Mouse (Mus musculus) neutrophil, adult 5-6 weeks (primary cell): ENCODE measurements around the gene Gm13271. TPM values are rescaled to one million over a fixed set of nuclear protein-coding genes. Genes with fewer than 3 reads are reported as not detected.

Experiments used
- total RNA-seq: library from RNA; stranded (forward); fragments of 200-1000 nt; gene quantifications from 2 replicates; pipeline ENCODE4 v1.2.3, GENCODE M21; 2017

The Gm13271 gene
- total RNA-seq, 1 experiment from 2014 or later, result not detected

Other genes with a start within 250 kb of the Gm13271 start
- gene Ifnb1, start 232.1 kb upstream of the Gm13271 start, total RNA-seq, result not detected in 2 replicates
- not detected in 2 replicates for gene Ifna15, start 196.6 kb upstream of the Gm13271 start, total RNA-seq
- gene Ifna14, start 183.1 kb upstream of the Gm13271 start, total RNA-seq, result not detected in 2 replicates
- not detected in 2 replicates for gene Ifna9, start 162.5 kb upstream of the Gm13271 start, total RNA-seq
- not detected in 2 replicates for gene Ifna12, start 151.5 kb upstream of the Gm13271 start, total RNA-seq
- gene C87499, start 120.5 kb upstream of the Gm13271 start, total RNA-seq, result not detected in 2 replicates
- not detected in 2 replicates for gene Ifna13, start 110.4 kb upstream of the Gm13271 start, total RNA-seq
- not detected in 2 replicates for gene Ifna16, start 77.9 kb upstream of the Gm13271 start, total RNA-seq
- not detected in 2 replicates for gene Ifna2, start 71.0 kb upstream of the Gm13271 start, total RNA-seq
- not detected in 2 replicates for gene Ifnab, start 63.5 kb upstream of the Gm13271 start, total RNA-seq
- gene Gm26566, start 33.1 kb upstream of the Gm13271 start, total RNA-seq, result 0.93 TPM in 1 of 2 replicates, not detected in the other
- 45.5 and 48.4 TPM in 2 replicates for gene Klhl9, start 32.4 kb upstream of the Gm13271 start, total RNA-seq
- 0.35 TPM in 1 of 2 replicates, not detected in the other for gene Gm13283, start 5.3 kb downstream of the Gm13271 start, total RNA-seq
- gene Gm13290, start 19.0 kb downstream of the Gm13271 start, total RNA-seq, result not detected in 2 replicates
- not detected in 2 replicates for gene Gm13289, start 22.1 kb downstream of the Gm13271 start, total RNA-seq
- gene Gm13272, start 25.0 kb downstream of the Gm13271 start, total RNA-seq, result not detected in 2 replicates
- not detected in 2 replicates for gene Ifnz, start 27.3 kb downstream of the Gm13271 start, total RNA-seq
- not detected in 2 replicates for gene Gm13276, start 30.8 kb downstream of the Gm13271 start, total RNA-seq
- not detected in 2 replicates for gene Gm13277, start 33.8 kb downstream of the Gm13271 start, total RNA-seq
- not detected in 2 replicates for gene Gm13278, start 36.7 kb downstream of the Gm13271 start, total RNA-seq
- gene Gm13275, start 39.6 kb downstream of the Gm13271 start, total RNA-seq, result not detected in 2 replicates
- not detected in 2 replicates for gene Gm13279, start 42.5 kb downstream of the Gm13271 start, total RNA-seq
- gene Gm13285, start 44.8 kb downstream of the Gm13271 start, total RNA-seq, result not detected in 2 replicates
- gene Gm13287, start 48.4 kb downstream of the Gm13271 start, total RNA-seq, result not detected in 2 replicates
- not detected in 2 replicates for gene Gm13288, start 50.7 kb downstream of the Gm13271 start, total RNA-seq
- not detected in 2 replicates for gene Ifna7, start 61.4 kb downstream of the Gm13271 start, total RNA-seq
- gene Ifna11, start 65.1 kb downstream of the Gm13271 start, total RNA-seq, result not detected in 2 replicates
- gene Ifna6, start 72.5 kb downstream of the Gm13271 start, total RNA-seq, result not detected in 2 replicates
- not detected in 2 replicates for gene Ifna5, start 80.7 kb downstream of the Gm13271 start, total RNA-seq
- gene Ifna4, start 87.0 kb downstream of the Gm13271 start, total RNA-seq, result not detected in 2 replicates
- gene Ifna1, start 95.2 kb downstream of the Gm13271 start, total RNA-seq, result not detected in 2 replicates
- not detected in 2 replicates for gene Ifne, start 125.3 kb downstream of the Gm13271 start, total RNA-seq